Mouse (Mus musculus): ENCODE data around the gene Ifnl2. TPM values are rescaled to one million over a fixed set of nuclear protein-coding genes. Genes with fewer than 3 reads are reported as not detected.

Ifnl2 gene
- total and polyA plus RNA-seq, 3 experiments, result not detected

- H3K4me1 ChIP-seq (ENCODE audit: control insufficient read depth in 1 of 2, insufficient read depth in 2 of 2, low read length in 2 of 2), result no peaks in the 10 kb centered on the region
- H3K79me2 ChIP-seq (ENCODE audit: control insufficient read depth, insufficient read depth, low read length, poor library complexity), result no peaks in the 10 kb centered on the region
- no peak overlapping the region for H3K9ac ChIP-seq (ENCODE audit: control insufficient read depth, low read depth, low read length, poor library complexity, severe bottlenecking)
- H3K27ac ChIP-seq (ENCODE audit: control insufficient read depth, low read depth, low read length), result no peak overlapping the region
- no peak overlapping the region for H3K4me3 ChIP-seq (ENCODE audit: control insufficient read depth in 1 of 2, insufficient read depth in 1 of 2, low read depth in 2 of 2, low read length in 2 of 2)
- 0 out of 4 replicates have a peak, but pooled peaks cover 0 to 2% of the 10 kb centered on the region in 2 experiments for H3K27me3 ChIP-seq (ENCODE audit: control insufficient read depth in 1 of 2, insufficient read depth in 2 of 2, low read length in 2 of 2)
- TF ChIP-seq POLR2AphosphoS2 (IDR thresholded peaks at IDR 0.05; ENCODE audit: low read length) (no peak), RAD21 (IDR thresholded peaks at IDR 0.05; ENCODE audit: low read depth, low read length) (no peak), BHLHE40 (IDR thresholded peaks at IDR 0.05; ENCODE audit: borderline replicate concordance, low read depth, low read length) (no peak), ZNF384 (IDR thresholded peaks at IDR 0.05; ENCODE audit: low read depth, low read length) (no peak), KAT2A (conservative IDR thresholded peaks at IDR 0.05; ENCODE audit: low read depth, low read length) (no peak), SMC3 (IDR thresholded peaks at IDR 0.05; ENCODE audit: low read depth, low read length) (no peak), TCF12 (IDR thresholded peaks at IDR 0.05; ENCODE audit: low read depth, low read length) (no peak), CHD1 (IDR thresholded peaks at IDR 0.05; ENCODE audit: low read depth, low read length) (no peak)
- no peaks in the 10 kb centered on the region for H3K9me3 ChIP-seq (replicated peaks; ENCODE audit: insufficient read depth, low read length)
- DNase-seq (ENCODE audit: low read depth, low spot score), result no peak
- H3K36me3 ChIP-seq (ENCODE audit: control insufficient read depth in 1 of 2, insufficient read depth in 2 of 2, low read length in 2 of 2), result no peaks in the 10 kb centered on the region
Observed at GRCm38 (mm10) chr7:28484192-28484591, 26.1 kb downstream of the Ifnl2 start.

GRCm38 (mm10) chr7:28482854-28483253 is 27.4 kb downstream of the Ifnl2 start:
- H3K9me3 ChIP-seq (replicated peaks; ENCODE audit: insufficient read depth, low read length), result no peaks in the 10 kb centered on the region
- TF ChIP-seq EP300 (IDR thresholded peaks at IDR 0.05; ENCODE audit: low read depth in 1 of 2, low read length in 2 of 2) (no peak), MXI1 (IDR thresholded peaks at IDR 0.05; ENCODE audit: low read depth, low read length) (no peak), KAT2A (conservative IDR thresholded peaks at IDR 0.05; ENCODE audit: low read depth, low read length) (no peak), MAFK (IDR thresholded peaks at IDR 0.05; ENCODE audit: borderline replicate concordance, low read depth, low read length) (no peak), UBTF (IDR thresholded peaks at IDR 0.05; ENCODE audit: borderline replicate concordance, insufficient read depth, low read depth, low read length) (no peak), ZKSCAN1 (IDR thresholded peaks at IDR 0.05; ENCODE audit: low read depth, low read length) (no peak), SIN3A (IDR thresholded peaks at IDR 0.05; ENCODE audit: low read length) (no peak), SMC3 (IDR thresholded peaks at IDR 0.05; ENCODE audit: low read depth, low read length) (no peak), ZNF384 (IDR thresholded peaks at IDR 0.05; ENCODE audit: low read depth, low read length) (no peak), BHLHE40 (IDR thresholded peaks at IDR 0.05; ENCODE audit: borderline replicate concordance, low read depth, low read length) (no peak), CTCF (IDR thresholded peaks at IDR 0.05 in 2 of 3, conservative IDR thresholded peaks at IDR 0.05 in 1 of 3; ENCODE audit: control insufficient read depth in 1 of 3, insufficient read depth in 1 of 3, low read depth in 2 of 3, low read length in 3 of 3, poor library complexity in 1 of 3, severe bottlenecking in 1 of 3) (no peak)
- H3K79me2 ChIP-seq (ENCODE audit: control insufficient read depth, insufficient read depth, low read length, poor library complexity), result no peaks in the 10 kb centered on the region
- 0 out of 4 replicates have a peak, but pooled peaks cover 0 to under 1% of the 10 kb centered on the region in 2 experiments for H3K27me3 ChIP-seq (ENCODE audit: control insufficient read depth in 1 of 2, insufficient read depth in 2 of 2, low read length in 2 of 2)
- H3K27ac ChIP-seq (ENCODE audit: control insufficient read depth, low read depth, low read length), result no peak overlapping the region
- no peaks in the 10 kb centered on the region for H3K36me3 ChIP-seq (ENCODE audit: control insufficient read depth in 1 of 2, insufficient read depth in 2 of 2, low read length in 2 of 2)
- no peaks in the 10 kb centered on the region for H3K4me1 ChIP-seq (ENCODE audit: control insufficient read depth in 1 of 2, insufficient read depth in 2 of 2, low read length in 2 of 2)
- H3K4me3 ChIP-seq (ENCODE audit: control insufficient read depth in 1 of 2, insufficient read depth in 1 of 2, low read depth in 2 of 2, low read length in 2 of 2), result no peak overlapping the region
- no peak overlapping the region for H3K9ac ChIP-seq (ENCODE audit: control insufficient read depth, low read depth, low read length, poor library complexity, severe bottlenecking)
- DNase-seq (ENCODE audit: low read depth, low spot score), result no peak

All from MEL (cell line).